Mouse (Mus musculus): ENCODE measurements around the gene Rgs14.

The Rgs14 gene

GRCm38 (mm10) chr13:55361145-55361544, 8.4 kb upstream of the Rgs14 start:
- DNase-seq, result no peak

- DNase-seq, result no peak
These were observed 7.5 kb upstream of the Rgs14 start for GRCm38 (mm10) chr13:55361974-55362452.

DNA sequence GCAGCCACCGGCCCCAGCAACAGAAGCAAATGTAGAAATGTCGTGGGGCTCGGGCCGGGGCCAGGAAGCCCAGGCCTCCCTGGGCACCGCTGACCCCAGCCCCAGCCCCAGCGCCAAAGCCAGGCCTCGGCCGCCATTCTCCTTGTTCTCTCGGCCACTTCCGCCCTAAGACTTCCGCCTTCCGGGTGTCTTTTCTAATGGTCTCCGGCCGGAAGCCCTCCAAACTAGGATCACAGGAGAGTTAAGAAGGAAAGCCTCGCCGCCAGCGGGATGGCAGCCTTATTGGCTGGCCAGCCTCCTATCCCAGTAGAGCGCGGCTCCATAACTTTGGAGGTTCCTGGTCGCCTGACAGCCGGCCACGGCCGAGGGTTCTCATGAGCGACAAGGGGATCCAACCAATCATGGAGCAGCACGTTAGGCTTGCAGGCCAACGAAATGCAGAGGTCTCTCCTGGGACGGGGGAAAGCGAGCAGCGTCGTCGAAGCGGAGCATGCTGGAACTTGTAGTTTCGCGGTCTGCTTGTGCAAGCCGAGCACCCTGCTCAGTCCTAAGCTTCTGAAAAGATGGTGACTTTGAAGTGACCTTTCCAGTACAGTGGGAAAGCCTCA, 7.0 kb upstream of the Rgs14 start, which contains the start of gene Lman2:
Lman2 (minus strand) TSS at position 331 of the 608 bp plus-strand sequence.
- DNase-seq, result peak; percentile 94

- no peak for DNase-seq
These were observed 1.1 kb upstream of the Rgs14 start for GRCm38 (mm10) chr13:55368401-55368800.

GRCm38 (mm10) chr13:55370234-55370633, 702 bp downstream of the Rgs14 start:
- no peak for DNase-seq

GRCm38 (mm10) chr13:55371007-55371681, 1.6 kb downstream of the Rgs14 start:
- no peak for DNase-seq

- no peak for DNase-seq
These were observed 2.2 kb downstream of the Rgs14 start for GRCm38 (mm10) chr13:55371740-55372139.

DNA sequence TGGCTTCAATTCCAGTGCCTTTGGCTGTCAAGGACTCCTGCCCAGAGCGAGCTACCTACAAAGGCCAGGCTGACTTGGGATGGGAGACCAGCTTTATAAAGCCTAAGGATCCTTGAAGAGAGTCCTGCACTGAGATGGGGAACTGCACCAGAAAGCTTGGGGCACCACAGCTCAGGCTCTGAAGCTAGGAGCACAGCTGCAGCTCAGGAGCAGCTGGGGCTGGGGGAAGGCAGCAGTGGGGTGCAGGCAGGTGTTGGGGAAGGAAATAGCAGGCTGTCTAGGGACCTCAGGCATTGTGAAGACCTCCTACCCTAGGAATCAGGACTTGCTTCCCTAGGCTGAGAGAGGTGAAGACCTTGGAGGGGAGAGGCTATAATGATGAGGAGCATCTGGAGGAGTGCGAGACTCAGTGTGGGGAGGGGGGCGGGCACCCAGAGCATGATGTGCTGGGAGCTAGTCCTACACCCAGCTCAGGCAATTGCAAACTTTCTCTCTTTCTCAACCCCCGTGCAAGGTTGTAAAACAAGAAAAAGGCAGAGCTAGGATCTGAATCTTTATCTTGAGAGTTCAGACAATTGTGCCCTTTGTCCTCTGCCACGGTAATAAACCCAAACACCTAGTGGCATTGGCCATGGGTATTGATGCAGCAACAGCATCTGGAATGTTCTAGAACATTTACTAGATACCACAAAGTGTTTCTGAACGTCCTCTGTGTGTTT, 4.8 kb downstream of the Rgs14 start:
- DNase-seq, result no peak

DNA sequence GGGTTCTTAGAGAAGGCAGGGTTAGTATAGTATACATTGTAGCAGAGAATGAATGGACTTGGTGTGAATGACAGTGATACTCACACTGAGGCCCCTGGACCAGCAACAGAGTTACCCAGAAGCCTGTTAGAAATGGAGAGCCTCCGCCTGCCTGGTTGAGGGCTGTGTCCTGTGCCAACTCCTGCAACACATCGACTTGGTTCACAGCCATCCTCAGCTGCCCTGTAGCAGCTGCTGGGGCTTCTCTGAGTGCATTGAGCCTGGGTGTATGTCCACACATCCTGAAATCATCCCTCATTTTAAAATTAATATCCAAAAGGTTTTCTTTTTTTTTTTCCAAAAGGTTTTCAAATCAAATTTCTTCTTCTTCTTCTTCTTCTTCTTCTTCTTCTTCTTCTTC, 6.3 kb downstream of the Rgs14 start:
- DNase-seq, result no peak

GRCm38 (mm10) chr13:55378907-55379580, 9.5 kb downstream of the Rgs14 start:
- no peak for DNase-seq

- DNase-seq, result no peak
These were observed 12.3 kb downstream of the Rgs14 start for GRCm38 (mm10) chr13:55381790-55382189.

DNA sequence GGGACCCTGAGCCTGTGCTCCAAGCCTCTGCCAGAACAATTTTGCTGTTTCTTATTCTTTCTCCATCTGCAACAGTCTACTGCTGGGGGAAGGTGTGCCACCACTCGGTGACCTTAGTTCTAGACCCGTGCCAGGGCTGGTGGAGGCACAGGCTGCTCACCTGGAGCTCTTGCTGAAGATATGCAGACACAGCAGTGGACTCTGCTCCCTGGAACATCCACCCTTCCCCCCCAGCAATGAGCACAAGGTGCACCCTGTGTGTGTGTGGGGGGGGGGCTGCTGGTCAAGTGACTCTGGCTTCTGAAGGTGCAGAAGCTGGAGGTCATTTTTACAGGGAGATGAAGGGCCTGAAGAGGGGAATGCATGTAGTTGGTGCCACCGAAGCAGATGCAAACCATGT, 21.1 kb downstream of the Rgs14 start:
- DNase-seq, result no peak

DNA sequence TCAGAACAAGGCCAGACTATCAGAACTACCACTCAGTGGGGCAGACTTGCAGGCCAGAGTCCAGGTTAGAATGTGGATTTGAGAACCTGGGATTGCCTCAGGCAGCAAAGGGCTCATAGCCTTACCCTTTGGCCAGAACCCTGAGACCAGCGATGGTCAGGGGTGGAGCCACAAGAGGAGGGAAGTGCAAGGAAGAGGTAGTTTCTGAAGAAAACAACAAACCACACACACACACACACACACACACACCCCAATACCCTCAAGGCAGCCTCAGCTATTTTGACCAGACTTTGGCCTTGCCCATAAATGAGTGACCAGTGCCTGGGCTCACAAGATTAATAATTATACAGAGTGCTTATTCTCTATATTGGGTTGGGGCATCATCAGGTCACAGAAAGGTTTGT, 22.1 kb downstream of the Rgs14 start:
- no peak for DNase-seq

DNA sequence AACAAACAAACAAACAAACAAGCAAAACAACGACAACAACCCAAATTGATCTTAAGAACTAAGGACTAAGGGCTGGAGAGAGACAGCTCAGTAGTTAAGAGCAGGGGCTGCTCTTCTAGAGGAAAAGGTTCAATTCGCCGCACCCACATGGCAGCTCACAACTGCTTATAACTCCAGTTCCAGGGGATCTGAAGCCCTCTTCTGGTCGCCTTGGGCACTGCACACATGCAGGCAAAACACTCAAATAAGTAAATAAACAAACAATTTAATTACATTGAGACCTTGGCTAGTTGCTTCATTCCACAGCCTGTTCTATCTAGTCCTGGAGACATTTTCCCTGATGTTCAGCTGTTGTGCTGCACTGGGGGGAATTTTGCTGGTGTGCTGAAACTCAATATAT, 23.4 kb downstream of the Rgs14 start:
- DNase-seq, result no peak

GRCm38 (mm10) chr13:55398088-55398487, 28.6 kb downstream of the Rgs14 start, which contains the start of gene Slc34a1:
Gene Slc34a1, plus strand, starts transcription at chr13:55398187.
- no peak for DNase-seq

DNA sequence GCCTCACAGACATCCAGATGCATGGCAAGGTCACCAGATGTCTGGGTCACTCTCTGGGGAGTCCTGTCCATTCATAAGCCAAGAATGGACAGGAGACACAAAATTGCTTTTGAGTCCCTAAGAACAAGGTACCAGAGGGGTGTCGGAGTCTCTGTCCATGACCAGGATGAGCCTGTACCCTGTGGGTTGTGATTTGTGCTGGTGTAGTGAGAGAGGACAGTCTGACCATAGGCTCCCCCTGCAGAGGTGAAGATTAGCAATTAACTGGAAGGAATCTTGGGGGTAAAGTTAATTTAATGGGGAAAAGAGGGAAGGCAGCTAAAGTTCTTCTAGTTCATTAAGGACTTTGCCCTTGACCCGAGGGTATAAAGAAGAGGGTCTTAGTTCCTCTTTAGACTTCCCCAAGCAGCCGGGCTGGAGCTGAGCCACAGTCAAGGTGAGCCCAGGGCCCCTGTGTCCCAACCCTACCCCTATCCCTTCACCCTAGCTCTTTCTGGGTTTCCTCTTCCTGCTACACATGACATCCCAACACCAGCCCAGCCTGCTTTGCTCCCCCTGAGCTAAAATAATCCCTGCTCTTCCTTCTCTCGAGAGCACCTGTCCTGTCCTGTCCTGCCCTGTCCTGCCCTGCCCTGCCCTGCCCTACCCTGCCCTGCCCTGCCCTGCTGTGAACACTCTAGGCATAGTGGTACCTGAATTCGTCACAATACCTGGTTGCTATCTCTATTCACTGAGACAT, 29.9 kb downstream of the Rgs14 start:
- no peak for DNase-seq

- DNase-seq, result no peak
These were observed 30.5 kb downstream of the Rgs14 start for GRCm38 (mm10) chr13:55400039-55400346.

- DNase-seq, result no peak
These were observed 33.7 kb downstream of the Rgs14 start for GRCm38 (mm10) chr13:55403266-55403665.

DNA sequence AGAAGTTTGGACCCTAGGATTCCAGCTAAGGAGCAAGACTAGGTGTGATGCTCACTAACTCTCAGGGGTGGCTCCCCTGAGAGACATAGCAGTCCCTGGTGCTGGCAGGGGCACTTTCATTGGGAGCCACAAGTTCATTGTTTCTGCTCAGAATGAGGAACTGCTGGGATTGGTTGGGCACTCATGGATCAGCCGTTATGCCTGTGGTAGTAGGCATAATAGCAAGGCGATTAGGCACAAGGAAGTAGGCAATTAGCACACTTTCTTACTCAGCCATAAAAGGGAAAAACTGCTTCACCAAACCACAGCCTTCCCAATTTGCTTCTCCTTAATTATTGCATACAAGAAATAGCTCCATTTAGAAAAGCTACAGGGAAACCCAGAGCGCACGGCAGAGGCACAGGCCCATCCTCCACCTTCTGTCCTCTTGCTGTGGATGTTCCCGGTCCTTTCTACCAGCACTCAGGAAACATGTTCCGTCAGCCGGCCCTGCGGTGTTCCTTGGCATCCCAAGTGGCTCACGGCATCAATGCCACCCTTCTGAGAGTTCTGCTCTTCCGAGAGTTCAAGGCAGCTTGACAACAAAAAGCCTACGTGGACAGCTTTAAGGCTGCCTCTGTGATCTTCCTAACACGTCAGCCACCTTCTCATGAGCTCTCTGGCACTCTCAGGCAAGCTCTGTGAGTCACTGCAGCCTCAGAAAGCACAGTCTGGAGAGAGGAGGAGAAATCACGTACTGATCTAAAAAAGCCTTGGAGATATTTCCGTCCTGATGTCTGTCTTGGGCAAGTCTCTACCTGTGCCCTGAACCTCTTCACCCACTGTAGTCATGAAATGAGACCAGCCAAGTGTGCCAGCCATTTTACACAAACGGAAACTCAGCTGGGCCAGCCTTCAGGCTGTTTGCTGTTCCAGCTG, 34.7 kb downstream of the Rgs14 start:
- no peak for DNase-seq

- peak; percentile 69 for DNase-seq
These were observed 35.6 kb downstream of the Rgs14 start for GRCm38 (mm10) chr13:55404853-55405782.
